Mouse (Mus musculus) liver, embryonic 14.5 days (tissue): ENCODE data around the gene 4930562C15Rik.

ENCODE experiments used
- CTCF ChIP-seq: IDR thresholded peaks from 2 replicates; pipeline ENCODE4 v1.5.1; 2016; ENCODE audit warnings: antibody characterized with exemption, low read depth, control low read depth
- EP300 ChIP-seq: IDR thresholded peaks from 2 replicates; pipeline ENCODE4 v1.6.1; 2016; ENCODE audit warnings: antibody characterized with exemption, low read depth

GRCm38 (mm10) chr16:4840231-4840630 lies 5.0 kb downstream of the 4930562C15Rik start:
- TF ChIP-seq CTCF, result no peak
- TF ChIP-seq EP300, result no peak
